ENCODE assay signal across 23 mouse cellular contexts in genomic region chr11:59932560-59933337, GRCm38 (mm10). TPM values are rescaled to one million over a fixed set of nuclear protein-coding genes. Genes with fewer than 3 reads are reported as not detected.
A peak's percentile ranks its signal among the peaks of the same experiment; 100 is the strongest.
DNase-seq lines count a peak whose midpoint lies in the region; ATAC-seq and TF ChIP-seq lines count a peak whose summit lies in the region.
"Had no signal": no experiment of that assay in that cellular context is flagged by ENCODE, and none has a peak within 500 bp of the region (broad histone marks: within the 10 kb centered on the region; RNA-seq: fewer than 3 reads in every experiment).

No protein-coding gene starts in this region.

- H3K27me3 ChIP-seq in MEL (ENCODE audit: control insufficient read depth in 1 of 2, insufficient read depth in 2 of 2, low read length in 2 of 2) = peaks cover 5 to 8% of the 10 kb centered on the region in 2 experiments; a peak in 3 of 4 replicates
- H3K27me3 ChIP-seq in intestine, embryonic 16.5 days (replicated peaks; ENCODE audit: control insufficient read depth, insufficient read depth, low read length) = no peaks in the 10 kb centered on the region
- H3K27me3 ChIP-seq in stomach, embryonic 16.5 days (ENCODE audit: control insufficient read depth, insufficient read depth, low read length) = no peaks in the 10 kb centered on the region
- H3K27me3 ChIP-seq: heart, embryonic 15.5 days had no signal

- 0 out of 2 replicates have a peak overlapping the region, but pooled peaks have one; percentile 18 for H3K4me2 ChIP-seq in intestine, embryonic 16.5 days (ENCODE audit: low read depth, low read length)
- no peak overlapping the region for H3K4me2 ChIP-seq in stomach, embryonic 16.5 days (ENCODE audit: low read depth, low read length)
- H3K4me2 ChIP-seq: embryonic facial prominence, embryonic 13.5 days; heart, embryonic 11.5 days; heart, embryonic 15.5 days; hindbrain, embryonic 13.5 days had no signal

- H3K36me3 ChIP-seq in MEL (ENCODE audit: control insufficient read depth in 1 of 2, insufficient read depth in 2 of 2, low read length in 2 of 2) = no peaks in the 10 kb centered on the region
- no peaks in the 10 kb centered on the region for H3K36me3 ChIP-seq in intestine, embryonic 16.5 days (ENCODE audit: control insufficient read depth, insufficient read depth, low read length)
- no peaks in the 10 kb centered on the region for H3K36me3 ChIP-seq in stomach, embryonic 16.5 days (ENCODE audit: control insufficient read depth, insufficient read depth, low read length)
- H3K36me3 ChIP-seq: embryonic facial prominence, embryonic 13.5 days; G1E; heart, embryonic 15.5 days; hindbrain, embryonic 13.5 days had no signal

- no peak overlapping the region for H3K27ac ChIP-seq in MEL (ENCODE audit: control insufficient read depth, low read depth, low read length)
- H3K27ac ChIP-seq in intestine, embryonic 16.5 days (ENCODE audit: low read length) = peak overlapping the region; percentile 70
- H3K27ac ChIP-seq in stomach, embryonic 16.5 days (ENCODE audit: low read length) = no peak overlapping the region
- H3K27ac ChIP-seq: embryonic facial prominence, embryonic 13.5 days; gastrocnemius, adult 2 months; heart, embryonic 15.5 days; hindbrain, embryonic 13.5 days had no signal

- TF ChIP-seq CTCF in MEL (IDR thresholded peaks at IDR 0.05 in 2 of 3, conservative IDR thresholded peaks at IDR 0.05 in 1 of 3; ENCODE audit: control insufficient read depth in 1 of 3, insufficient read depth in 1 of 3, low read depth in 2 of 3, low read length in 3 of 3, poor library complexity in 1 of 3, severe bottlenecking in 1 of 3) = no peak

- TF ChIP-seq EP300 in MEL (IDR thresholded peaks at IDR 0.05; ENCODE audit: low read depth in 1 of 2, low read length in 2 of 2) = no peak

- TF ChIP-seq POLR2A in MEL (IDR thresholded peaks at IDR 0.05; ENCODE audit: control insufficient read depth in 1 of 2, insufficient read depth in 1 of 2, low read depth in 1 of 2, low read length in 2 of 2, poor library complexity in 1 of 2) = no peak; a peak in 1 of 4 replicates

- DNase-seq in spleen, postnatal 36 days (ENCODE audit: low spot score in 2 of 2) = peak; percentile 47 to 50
- no peak for DNase-seq in spleen, adult 12 weeks (ENCODE audit: low spot score)
- DNase-seq in MEL (ENCODE audit: low read depth, low spot score) = no peak
- no peak for DNase-seq in lung, adult 18-20 months
- DNase-seq in layer of hippocampus, adult 11-12 months (ENCODE audit: low spot score) = no peak
- no peak for DNase-seq in ovary, postnatal 36 days (ENCODE audit: low spot score)
- DNase-seq: adrenal gland, postnatal 14 days; cerebellum, adult 11-12 months; cerebellum, adult 9-11 months; cerebellum, postnatal 36 days; gastrocnemius, adult 2 months; gastrocnemius, postnatal 25 days; heart, adult 18-20 months; heart, postnatal 14 days had no signal

- no peaks in the 10 kb centered on the region for H3K79me2 ChIP-seq in MEL (ENCODE audit: control insufficient read depth, insufficient read depth, low read length, poor library complexity)

- ATAC-seq in intestine, embryonic 16.5 days = peak; percentile 82
- ATAC-seq in stomach, embryonic 16.5 days (ENCODE audit: insufficient read depth, low FRiP score) = peak; percentile 52
- ATAC-seq: forebrain, embryonic 14.5 days; hindbrain, postnatal 0 days had no signal

- WGBS in intestine, embryonic 16.5 days = 43% methylated on average over 9 of the region's 9 CpGs
- WGBS in stomach, embryonic 16.5 days = 46% methylated on average over 9 of the region's 9 CpGs

- H3K9me3 ChIP-seq in MEL (replicated peaks; ENCODE audit: insufficient read depth, low read length) = no peaks in the 10 kb centered on the region
- H3K9me3 ChIP-seq in intestine, embryonic 16.5 days (ENCODE audit: control insufficient read depth, low read length) = no peaks in the 10 kb centered on the region
- H3K9me3 ChIP-seq in stomach, embryonic 16.5 days (replicated peaks; ENCODE audit: control insufficient read depth, low read length) = no peaks in the 10 kb centered on the region
- H3K9me3 ChIP-seq: embryonic facial prominence, embryonic 13.5 days; G1E; heart, embryonic 15.5 days; hindbrain, embryonic 13.5 days had no signal

- peaks cover 0 to 3% of the 10 kb centered on the region in 2 experiments; a peak in 3 of 4 replicates for H3K4me1 ChIP-seq in MEL (ENCODE audit: control insufficient read depth in 1 of 2, insufficient read depth in 2 of 2, low read length in 2 of 2)
- H3K4me1 ChIP-seq in intestine, embryonic 16.5 days (ENCODE audit: control insufficient read depth, insufficient read depth, low read length) = peaks cover 30% of the 10 kb centered on the region
- no peaks in the 10 kb centered on the region; the same call in none of the 2 replicates for H3K4me1 ChIP-seq in stomach, embryonic 16.5 days (ENCODE audit: control insufficient read depth, insufficient read depth, low read length)

- H3K9ac ChIP-seq in MEL (ENCODE audit: control insufficient read depth, low read depth, low read length, poor library complexity, severe bottlenecking) = no peak overlapping the region
- peak overlapping the region; percentile 4; the same call in 1 of the 2 replicates for H3K9ac ChIP-seq in intestine, embryonic 16.5 days (ENCODE audit: low read depth, low read length)
- H3K9ac ChIP-seq in stomach, embryonic 16.5 days (ENCODE audit: low read length) = no peak overlapping the region
- H3K9ac ChIP-seq: embryonic facial prominence, embryonic 13.5 days; heart, embryonic 15.5 days; hindbrain, embryonic 13.5 days had no signal

- TF ChIP-seq RAD21 in MEL (IDR thresholded peaks at IDR 0.05; ENCODE audit: low read depth, low read length) = no peak

- no peak overlapping the region for H3K4me3 ChIP-seq in MEL (ENCODE audit: control insufficient read depth in 1 of 2, insufficient read depth in 1 of 2, low read depth in 2 of 2, low read length in 2 of 2)
- H3K4me3 ChIP-seq in intestine, embryonic 16.5 days (ENCODE audit: low read length) = no peak overlapping the region
- H3K4me3 ChIP-seq in stomach, embryonic 16.5 days (replicated peaks; ENCODE audit: low read length) = no peak overlapping the region
- H3K4me3 ChIP-seq: embryonic facial prominence, embryonic 13.5 days; gastrocnemius, adult 2 months; heart, embryonic 15.5 days; hindbrain, embryonic 13.5 days had no signal

TF ChIP-seq in MEL, 35 proteins besides CTCF, POLR2A, EP300 and RAD21:
- TF ChIP-seq USF1 (IDR thresholded peaks at IDR 0.05; ENCODE audit: low read depth, low read length) (peak; percentile 58; the same call in 1 of the 2 replicates), MAFK (IDR thresholded peaks at IDR 0.05; ENCODE audit: borderline replicate concordance, low read depth, low read length) (no peak)

RNA-seq across cellular contexts. Expression of gene Med9, which starts 15.3 kb away (rescaled TPM):
- total RNA-seq in MEL (2012; rRNA removed) = 43.8 and 46.8 TPM in 2 replicates
- polyA plus RNA-seq in MEL (2012; ENCODE audit: insufficient read depth in 1 of 2, insufficient read length in 2 of 2, low read depth in 1 of 2, low replicate concordance in 2 of 2, missing spikeins in 1 of 2) = 10 to 100 TPM in 1 of 2 experiments, not detected in 1; 48.4 TPM
- 33.0 and 33.4 TPM in 2 replicates for polyA plus RNA-seq in intestine, embryonic 16.5 days (2015; fragmentation: Nextera tagmentation; extraction: Ambion mirVana)
- polyA plus RNA-seq in stomach, embryonic 16.5 days (2015; fragmentation: Nextera tagmentation; extraction: Ambion mirVana) = 33.5 and 35.7 TPM in 2 replicates

RNA-seq across cellular contexts. Expression of gene Rasd1, which starts 32.0 kb away (rescaled TPM):
- total RNA-seq in MEL (2012; rRNA removed) = not detected in 2 replicates
- under 1 TPM in 1 of 2 experiments, not detected in 1; 0.06 TPM for polyA plus RNA-seq in MEL (2012; ENCODE audit: insufficient read depth in 1 of 2, insufficient read length in 2 of 2, low read depth in 1 of 2, low replicate concordance in 2 of 2, missing spikeins in 1 of 2)
- 2.0 and 2.3 TPM in 2 replicates for polyA plus RNA-seq in intestine, embryonic 16.5 days (2015; fragmentation: Nextera tagmentation; extraction: Ambion mirVana)
- polyA plus RNA-seq in stomach, embryonic 16.5 days (2015; fragmentation: Nextera tagmentation; extraction: Ambion mirVana) = 2.5 and 2.7 TPM in 2 replicates
- polyA plus RNA-seq: G1E had no signal

Comparison
In these comparisons a context has a peak if more than half of its experiments do, and no peak if none do; other contexts are left out.
1. DNase-seq: peak in spleen, postnatal 36 days (2 of 2); none in spleen, adult 12 weeks (single experiment), MEL (single experiment), lung, adult 18-20 months (0 of 2), layer of hippocampus, adult 11-12 months (single experiment) and ovary, postnatal 36 days (single experiment).